Mouse (Mus musculus) kidney, adult 2 months (tissue): Measurements from ENCODE around the gene Hsp90ab1. TPM values are rescaled to one million over a fixed set of nuclear protein-coding genes. Genes with fewer than 3 reads are reported as not detected.

Source experiments
- DNase-seq: peaks from one replicate; pipeline ENCODE4 v3.0.0; 2021
- H3K27ac ChIP-seq: fragments of 200-500 bp; 2 replicates; pipeline ENCODE4 v1.5.1; 2012; ENCODE audit warnings: low read depth, low read length, control low read depth, inconsistent platforms; ENCODE audit not compliant: insufficient read depth
- H3K27me3 ChIP-seq: fragments of 200-500 bp; replicated peaks from 2 replicates; pipeline ENCODE4 v1.6.1; 2012; ENCODE audit warnings: mild to moderate bottlenecking, moderate library complexity, low read length, inconsistent platforms; ENCODE audit not compliant: control insufficient read depth, insufficient read depth
- H3K36me3 ChIP-seq: fragments of 200-500 bp; 2 replicates; pipeline ENCODE4 v1.6.1; 2012; ENCODE audit warnings: mild to moderate bottlenecking, moderate library complexity, low read length, inconsistent platforms; ENCODE audit not compliant: control insufficient read depth, insufficient read depth
- H3K4me1 ChIP-seq: fragments of 200-500 bp; 2 replicates; pipeline ENCODE4 v1.6.1; 2011; ENCODE audit warnings: low read length; ENCODE audit not compliant: control insufficient read depth, insufficient read depth
- H3K4me3 ChIP-seq: fragments of 200-500 bp; 2 replicates; pipeline ENCODE4 v1.5.1; 2011; ENCODE audit warnings: mild to moderate bottlenecking, low read depth, low read length, control low read depth; ENCODE audit not compliant: insufficient read depth
- CTCF ChIP-seq: fragments of 200-500 bp; conservative IDR thresholded peaks from 2 replicates; pipeline ENCODE4 v1.5.1; 2011; ENCODE audit warnings: low read depth, mild to moderate bottlenecking, control low read depth, low read length, moderate library complexity, mixed read lengths; ENCODE audit not compliant: insufficient read depth, insufficient read length
- POLR2A ChIP-seq: fragments of 200-500 bp; IDR thresholded peaks from one replicate; pipeline ENCODE4 v1.6.1; 2011; ENCODE audit warnings: low read depth, low read length, control low read depth
- WGBS: fragments of 180-500 bp; shearing (Covaris S2); methylation state at CpG from one replicate; pipeline ENCODE4 v1.1.7; 2018; 5-methylcytosine and 5-hydroxymethylcytosine counted together
- polyA plus RNA-seq: library from polyadenylated mRNA; depleted of rRNA; stranded (reverse); fragments of >200 nt; gene quantifications from 2 replicates; pipeline ENCODE4 v1.2.3, GENCODE M21; 2012

Hsp90ab1 gene
- polyA plus RNA-seq, 1 experiment = 408 TPM

DNA sequence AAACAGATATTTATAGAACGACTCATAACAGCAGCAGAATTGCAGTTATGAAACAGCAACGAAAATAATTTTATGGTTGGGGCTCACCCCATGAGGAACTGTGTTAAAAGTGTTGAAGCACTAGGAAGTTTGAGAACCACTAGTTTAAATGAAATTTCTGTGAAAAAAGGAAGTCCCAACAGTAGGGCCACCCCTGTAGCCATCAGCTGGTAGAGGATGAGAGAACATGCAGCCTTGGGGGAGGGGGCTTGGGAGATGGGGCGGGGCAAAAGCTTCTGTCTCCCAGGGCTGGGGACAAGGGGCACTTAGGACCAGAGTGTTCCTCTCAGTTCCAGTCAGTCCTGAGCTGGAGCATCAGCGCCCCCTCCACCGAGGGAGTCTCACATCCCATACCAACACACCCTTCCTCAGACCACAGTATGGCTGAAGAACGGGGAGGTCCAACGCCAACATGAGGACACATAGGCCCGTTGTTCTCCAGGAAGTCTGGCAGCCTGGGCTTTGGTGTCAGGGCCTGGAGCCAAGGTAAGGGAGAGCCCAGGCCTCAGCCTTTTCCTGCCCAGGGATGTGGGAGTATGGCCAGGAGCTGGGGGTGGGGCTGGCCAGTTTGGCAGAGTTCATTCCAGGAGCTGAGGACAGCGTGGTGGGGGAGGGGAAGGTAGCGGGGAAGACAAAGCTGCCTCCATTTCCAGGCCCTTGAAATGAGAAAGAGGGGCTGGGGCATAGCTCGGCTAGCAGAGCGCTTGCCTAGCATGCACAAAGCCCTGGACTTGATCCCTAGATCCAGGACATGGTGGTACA, 11.2 kb upstream of the Hsp90ab1 start:
- H3K27ac ChIP-seq = peak overlapping the region; percentile 92
- peaks cover 26% of the 10 kb centered on the region for H3K4me1 ChIP-seq
- no peak overlapping the region for H3K4me3 ChIP-seq
- WGBS = 35% methylated on average over 12 of the region's 12 CpGs
- no peak for TF ChIP-seq CTCF
- no peak for TF ChIP-seq POLR2A
- no peaks in the 10 kb centered on the region for H3K36me3 ChIP-seq
- no peaks in the 10 kb centered on the region for H3K27me3 ChIP-seq
- peak; percentile 94 for DNase-seq

DNA sequence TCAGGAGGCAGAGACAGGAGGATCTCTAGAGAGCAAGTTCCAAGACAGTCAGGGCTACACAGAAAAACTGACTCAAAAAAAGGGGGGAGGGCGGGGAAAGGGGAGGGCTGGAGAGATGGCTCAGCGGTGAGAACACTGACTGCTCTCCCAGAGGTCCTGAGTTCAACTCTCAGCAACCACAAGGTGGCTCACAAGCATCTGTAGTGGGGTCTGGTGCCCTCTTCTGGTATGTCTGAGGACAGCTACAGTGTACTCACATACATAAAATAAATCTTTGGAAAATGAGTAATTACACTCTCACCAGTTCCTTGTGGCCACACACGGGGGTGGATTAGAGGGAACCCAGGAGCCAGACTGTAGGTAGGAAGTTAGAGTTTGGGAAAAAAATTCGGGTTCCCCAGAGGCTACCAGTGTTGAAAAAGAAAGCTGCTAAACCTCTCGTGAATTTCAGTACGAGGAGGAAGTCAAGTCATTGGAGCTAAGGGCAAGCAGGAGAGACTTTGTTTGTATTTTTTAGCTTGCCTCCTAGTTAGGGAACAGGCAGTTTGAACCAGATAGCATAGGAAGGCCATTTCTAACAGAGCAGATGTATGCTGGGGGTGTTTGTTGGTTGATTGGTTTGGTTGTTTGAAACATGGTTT, 9.8 kb upstream of the Hsp90ab1 start:
- no peaks in the 10 kb centered on the region for H3K36me3 ChIP-seq
- peaks cover 26% of the 10 kb centered on the region for H3K4me1 ChIP-seq
- DNase-seq = no peak
- WGBS = 41% methylated on average over 6 of the region's 6 CpGs
- H3K27me3 ChIP-seq = no peaks in the 10 kb centered on the region
- no peak for TF ChIP-seq POLR2A
- peak; percentile 64 for TF ChIP-seq CTCF
- H3K4me3 ChIP-seq = no peak overlapping the region
- 0 out of 2 replicates have a peak overlapping the region, but pooled peaks have one; percentile 24 for H3K27ac ChIP-seq

DNA sequence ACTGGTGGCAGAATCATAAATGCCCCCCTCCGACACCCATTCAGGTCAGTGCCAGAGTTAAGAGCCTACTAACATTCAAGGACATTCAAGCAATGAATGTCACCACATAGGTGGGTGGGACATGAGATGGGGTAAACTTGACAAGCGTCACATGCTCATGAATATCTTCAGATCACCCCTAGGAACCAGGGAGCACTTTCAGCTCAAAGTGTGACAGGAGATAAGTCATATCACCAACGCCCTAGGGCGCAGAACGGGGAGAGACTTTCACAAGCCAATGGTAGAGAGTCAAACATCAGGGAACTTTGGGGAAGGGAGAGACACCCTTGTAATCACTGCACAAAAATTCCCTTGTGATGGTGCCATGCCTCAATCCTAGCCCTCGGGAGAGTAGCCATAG, 9.1 kb upstream of the Hsp90ab1 start:
- WGBS = 95% methylated on average over 6 of the region's 6 CpGs
- Histone ChIP-seq H3K27me3 (no peaks in the 10 kb centered on the region), H3K4me1 (peaks cover 26% of the 10 kb centered on the region), H3K36me3 (no peaks in the 10 kb centered on the region), H3K27ac (no peak overlapping the region), H3K4me3 (no peak overlapping the region)
- no peak for TF ChIP-seq POLR2A
- TF ChIP-seq CTCF = no peak
- DNase-seq = no peak

DNA sequence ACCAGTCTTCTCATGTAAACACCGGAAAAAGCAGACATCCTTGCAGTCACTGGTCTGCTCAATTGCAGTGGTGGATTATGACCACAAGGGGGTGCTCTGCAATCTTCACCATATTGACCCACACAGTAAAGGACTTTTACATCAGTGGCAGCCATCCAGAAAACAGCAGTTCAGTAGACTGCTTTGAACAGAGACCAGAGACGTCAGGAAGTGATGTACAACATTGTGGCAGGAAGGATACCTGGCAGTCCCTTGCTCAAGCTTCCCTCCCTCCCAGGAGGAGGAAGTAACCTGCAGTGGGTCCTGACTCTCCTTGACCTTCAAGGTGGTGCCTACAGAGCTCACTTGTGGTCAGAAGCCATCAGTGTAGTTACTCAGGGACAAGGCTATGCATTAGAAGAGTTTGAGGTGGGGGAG, 8.5 kb upstream of the Hsp90ab1 start:
- H3K27ac ChIP-seq = peak overlapping the region; percentile 40; the same call in 1 of the 2 replicates
- peak; percentile 76 for TF ChIP-seq CTCF
- TF ChIP-seq POLR2A = no peak
- H3K4me1 ChIP-seq = peaks cover 26% of the 10 kb centered on the region
- H3K4me3 ChIP-seq = no peak overlapping the region
- no peaks in the 10 kb centered on the region for H3K36me3 ChIP-seq
- DNase-seq = peak; percentile 86
- no peaks in the 10 kb centered on the region for H3K27me3 ChIP-seq
- 5% methylated on average over 2 of the region's 2 CpGs for WGBS

DNA sequence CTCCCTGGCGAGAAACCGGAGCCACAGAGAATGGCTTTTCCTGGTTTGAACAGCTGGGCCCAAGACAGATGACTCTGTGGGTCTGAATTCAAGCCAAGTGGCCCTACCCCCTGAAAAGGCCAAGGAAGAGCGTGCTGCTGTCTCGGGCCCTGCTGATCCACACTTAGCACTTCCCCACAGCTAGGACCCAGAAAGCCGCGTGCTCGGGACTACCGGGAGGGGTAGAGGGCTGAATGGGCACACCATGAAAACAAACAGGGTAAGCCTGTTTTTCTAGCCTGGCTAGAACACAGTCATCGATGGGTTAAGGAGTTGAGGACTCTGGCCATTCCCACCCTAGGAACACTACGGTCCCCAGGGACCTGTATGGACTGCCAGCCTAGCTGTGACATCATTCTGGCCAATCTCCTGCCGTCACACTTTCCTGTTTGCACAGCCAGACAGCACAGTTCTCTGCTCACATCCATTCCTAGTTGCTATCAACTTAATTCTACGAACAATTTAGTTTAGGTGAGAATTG, 7.9 kb upstream of the Hsp90ab1 start:
- TF ChIP-seq POLR2A (no peak), CTCF (no peak)
- Histone ChIP-seq H3K27ac (peak overlapping the region; percentile 51), H3K36me3 (no peaks in the 10 kb centered on the region), H3K27me3 (no peaks in the 10 kb centered on the region), H3K4me3 (no peak overlapping the region), H3K4me1 (peaks cover 26% of the 10 kb centered on the region)
- DNase-seq = peak; percentile 76
- WGBS = 27% methylated on average over 12 of the region's 12 CpGs

DNA sequence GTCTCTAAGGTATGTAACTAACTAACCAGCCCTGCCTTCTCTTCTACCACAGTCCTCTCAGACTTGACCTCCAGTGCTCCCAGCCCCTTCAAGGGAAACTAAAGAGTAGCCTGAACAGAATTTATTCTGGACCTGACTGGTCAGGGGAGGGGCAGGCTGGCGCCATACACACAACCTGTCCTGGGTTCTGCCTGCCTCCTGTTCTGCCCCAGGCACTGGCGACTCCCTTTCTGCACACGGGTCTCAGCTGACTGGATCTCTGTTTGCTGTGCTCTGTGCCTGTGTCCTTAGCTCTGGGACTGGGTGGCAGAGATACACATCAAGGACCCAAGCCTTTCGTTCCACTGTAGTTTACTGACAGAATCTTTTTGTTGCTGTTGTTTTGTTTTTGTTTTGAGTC, 6.5 kb upstream of the Hsp90ab1 start:
- H3K4me1 ChIP-seq = peaks cover 16% of the 10 kb centered on the region
- 65% methylated on average over 4 of the region's 4 CpGs for WGBS
- peak overlapping the region; percentile 57 for H3K27ac ChIP-seq
- H3K4me3 ChIP-seq = no peak overlapping the region
- no peak for TF ChIP-seq CTCF
- no peak for TF ChIP-seq POLR2A
- DNase-seq = peak; percentile 79
- no peaks in the 10 kb centered on the region for H3K36me3 ChIP-seq
- no peaks in the 10 kb centered on the region for H3K27me3 ChIP-seq

DNA sequence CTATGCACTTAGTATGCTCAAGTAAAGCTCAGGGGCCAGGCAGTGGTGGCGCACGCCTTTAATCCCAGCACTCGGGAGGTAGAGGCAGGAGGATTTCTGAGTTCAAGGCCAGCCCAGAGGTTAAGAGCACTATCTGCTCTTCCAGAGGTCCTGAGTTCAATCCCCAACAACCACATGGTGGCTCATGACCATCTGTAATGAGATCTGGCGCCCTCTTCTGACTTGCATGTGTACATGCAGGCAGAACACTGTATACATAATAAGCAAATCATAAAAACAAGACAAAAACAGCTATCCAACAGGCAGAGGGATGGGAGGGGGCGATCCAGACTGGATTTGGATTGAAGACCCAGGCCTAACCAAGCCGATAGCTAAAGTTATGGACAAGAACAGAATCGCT, 5.8 kb upstream of the Hsp90ab1 start:
- TF ChIP-seq CTCF (peak; percentile 51), POLR2A (no peak)
- WGBS = 79% methylated on average over 7 of the region's 7 CpGs
- peaks cover 14% of the 10 kb centered on the region; the same call in 1 of the 2 replicates for H3K4me1 ChIP-seq
- peak overlapping the region; percentile 65; the same call in 1 of the 2 replicates for H3K27ac ChIP-seq
- no peak for DNase-seq
- no peaks in the 10 kb centered on the region for H3K36me3 ChIP-seq
- no peaks in the 10 kb centered on the region for H3K27me3 ChIP-seq
- no peak overlapping the region for H3K4me3 ChIP-seq
